Mouse (Mus musculus) limb, embryonic 12.5 days (tissue): ENCODE measurements at regions not wholly inside any gene's neighbourhood (a gene's known extent, or its start where the extent isn't known, plus 50 kb on each side); places are given as distances from the start of the nearest gene placed in this dataset.

ENCODE experiments used
- ATAC-seq: fragments of 200-750 bp; cut with Nextera tagmentation; 2 replicates; pipeline ENCODE4 v1.8.0; 2017; ENCODE audit warnings: low read depth, moderate TSS enrichment; ENCODE audit not compliant: insufficient number of reproducible peaks, insufficient read depth, low FRiP score, low TSS enrichment
- H3K27ac ChIP-seq: fragments of 300-500 bp; sonication (generic); 2 replicates; pipeline ENCODE4 v1.5.1; 2016; ENCODE audit warnings: mild to moderate bottlenecking, moderate library complexity
- H3K27me3 ChIP-seq: fragments of 300-500 bp; sonication (generic); 2 replicates; pipeline ENCODE4 v1.6.1; 2016; ENCODE audit warnings: mild to moderate bottlenecking, moderate library complexity
- H3K36me3 ChIP-seq: fragments of 300-500 bp; sonication (generic); 2 replicates; pipeline ENCODE4 v1.6.1; 2016; ENCODE audit warnings: mild to moderate bottlenecking, moderate library complexity
- H3K4me1 ChIP-seq: fragments of 300-500 bp; sonication (generic); replicated peaks from 2 replicates; pipeline ENCODE4 v1.6.1; 2016
- H3K4me2 ChIP-seq: fragments of 300-500 bp; sonication (generic); 2 replicates; pipeline ENCODE4 v1.6.1; 2016; ENCODE audit warnings: mild to moderate bottlenecking, moderate library complexity
- H3K4me3 ChIP-seq: fragments of 300-500 bp; sonication (generic); replicated peaks from 2 replicates; pipeline ENCODE4 v1.5.1; 2016; ENCODE audit warnings: mild to moderate bottlenecking
- H3K9ac ChIP-seq: fragments of 300-500 bp; sonication (generic); replicated peaks from 2 replicates; pipeline ENCODE4 v1.6.1; 2016; ENCODE audit warnings: mild to moderate bottlenecking, moderate library complexity
- H3K9me3 ChIP-seq: fragments of 300-500 bp; sonication (generic); 2 replicates; pipeline ENCODE4 v1.6.1; 2016; ENCODE audit warnings: mild to moderate bottlenecking, moderate library complexity
- WGBS: fragments of 180-500 bp; shearing (Covaris S2); methylation state at CpG from one replicate; pipeline ENCODE4 v1.1.7; 2016; 5-methylcytosine and 5-hydroxymethylcytosine counted together

GRCm38 (mm10) chr10:111699557-111700508 lies 193.7 kb downstream of the Phlda1 start:
- no peak overlapping the region for H3K9ac ChIP-seq
- no peaks in the 10 kb centered on the region for H3K27me3 ChIP-seq
- ATAC-seq, result peak; percentile 54; the same call in 1 of the 2 replicates
- no peak overlapping the region for H3K27ac ChIP-seq
- no peak overlapping the region for H3K4me3 ChIP-seq
- peaks cover 10% of the 10 kb centered on the region for H3K4me1 ChIP-seq
- 0 out of 2 replicates have a peak, but pooled peaks cover 3% of the 10 kb centered on the region for H3K9me3 ChIP-seq
- WGBS, result 32% methylated on average over 16 of the region's 16 CpGs
- no peaks in the 10 kb centered on the region for H3K36me3 ChIP-seq
- H3K4me2 ChIP-seq, result peak overlapping the region; percentile 39

GRCm38 (mm10) chr10:111700570-111700969 lies 194.5 kb downstream of the Phlda1 start:
- no peak overlapping the region for H3K4me3 ChIP-seq
- no peak overlapping the region for H3K4me2 ChIP-seq
- peaks cover 5% of the 10 kb centered on the region; the same call in 1 of the 2 replicates for H3K9me3 ChIP-seq
- no peaks in the 10 kb centered on the region for H3K27me3 ChIP-seq
- peaks cover 10% of the 10 kb centered on the region for H3K4me1 ChIP-seq
- H3K9ac ChIP-seq, result no peak overlapping the region
- 86% methylated on average over 3 of the region's 3 CpGs for WGBS
- H3K36me3 ChIP-seq, result no peaks in the 10 kb centered on the region
- H3K27ac ChIP-seq, result no peak overlapping the region
- no peak for ATAC-seq

- no peaks in the 10 kb centered on the region for H3K36me3 ChIP-seq
- H3K9me3 ChIP-seq, result peaks cover 9% of the 10 kb centered on the region; the same call in 1 of the 2 replicates
- no peak overlapping the region for H3K4me2 ChIP-seq
- ATAC-seq, result no peak
- no peak overlapping the region for H3K9ac ChIP-seq
- no peak overlapping the region for H3K27ac ChIP-seq
- no peaks in the 10 kb centered on the region for H3K27me3 ChIP-seq
- no peak overlapping the region for H3K4me3 ChIP-seq
- H3K4me1 ChIP-seq, result peaks cover 10% of the 10 kb centered on the region
- 66% methylated on average over 4 of the region's 4 CpGs for WGBS
Measured at GRCm38 (mm10) chr10:111701138-111701537, 195.1 kb downstream of the Phlda1 start.

GRCm38 (mm10) chr10:111702435-111702834 lies 196.3 kb downstream of the Phlda1 start:
- Histone ChIP-seq H3K27me3 (no peaks in the 10 kb centered on the region), H3K27ac (no peak overlapping the region), H3K4me2 (no peak overlapping the region), H3K4me1 (peaks cover 10% of the 10 kb centered on the region), H3K9me3 (peaks cover 9% of the 10 kb centered on the region; the same call in 1 of the 2 replicates), H3K4me3 (no peak overlapping the region), H3K9ac (no peak overlapping the region), H3K36me3 (no peaks in the 10 kb centered on the region)
- WGBS, result 94% methylated on average over 6 of the region's 6 CpGs
- no peak for ATAC-seq

GRCm38 (mm10) chr10:111703447-111703846 lies 197.4 kb downstream of the Phlda1 start:
- Histone ChIP-seq H3K27me3 (no peaks in the 10 kb centered on the region), H3K9ac (no peak overlapping the region), H3K4me2 (no peak overlapping the region), H3K36me3 (no peaks in the 10 kb centered on the region), H3K4me3 (no peak overlapping the region), H3K4me1 (peaks cover 10% of the 10 kb centered on the region), H3K9me3 (peaks cover 9% of the 10 kb centered on the region; the same call in 1 of the 2 replicates), H3K27ac (no peak overlapping the region)
- ATAC-seq, result no peak
- 92% methylated on average over 3 of the region's 3 CpGs for WGBS

- Histone ChIP-seq H3K9me3 (no peaks in the 10 kb centered on the region), H3K9ac (no peak overlapping the region), H3K27ac (no peak overlapping the region), H3K36me3 (no peaks in the 10 kb centered on the region), H3K27me3 (no peaks in the 10 kb centered on the region), H3K4me2 (no peak overlapping the region), H3K4me3 (no peak overlapping the region), H3K4me1 (no peaks in the 10 kb centered on the region)
- WGBS, result 68% methylated on average over 5 of the region's 5 CpGs
- ATAC-seq, result no peak
Measured at GRCm38 (mm10) chr10:111711519-111712113, 205.5 kb downstream of the Phlda1 start.

- ATAC-seq, result no peak
- Histone ChIP-seq H3K4me1 (no peaks in the 10 kb centered on the region), H3K4me2 (no peak overlapping the region), H3K27ac (no peak overlapping the region), H3K9me3 (no peaks in the 10 kb centered on the region), H3K27me3 (no peaks in the 10 kb centered on the region), H3K9ac (no peak overlapping the region), H3K4me3 (no peak overlapping the region), H3K36me3 (no peaks in the 10 kb centered on the region)
- 82% methylated on average over 7 of the region's 7 CpGs for WGBS
Measured at GRCm38 (mm10) chr10:111712991-111713390, 206.9 kb downstream of the Phlda1 start.

- no peak for ATAC-seq
- H3K4me2 ChIP-seq, result no peak overlapping the region
- no peaks in the 10 kb centered on the region for H3K9me3 ChIP-seq
- H3K36me3 ChIP-seq, result no peaks in the 10 kb centered on the region
- H3K9ac ChIP-seq, result no peak overlapping the region
- H3K4me3 ChIP-seq, result no peak overlapping the region
- no peaks in the 10 kb centered on the region for H3K4me1 ChIP-seq
- no peak overlapping the region for H3K27ac ChIP-seq
- no peaks in the 10 kb centered on the region for H3K27me3 ChIP-seq
Measured at GRCm38 (mm10) chr10:111713676-111714075, 207.6 kb downstream of the Phlda1 start.

GRCm38 (mm10) chr10:111715172-111715571 lies 209.1 kb downstream of the Phlda1 start:
- Histone ChIP-seq H3K36me3 (no peaks in the 10 kb centered on the region), H3K9ac (no peak overlapping the region), H3K4me2 (no peak overlapping the region), H3K9me3 (no peaks in the 10 kb centered on the region), H3K27me3 (no peaks in the 10 kb centered on the region), H3K27ac (no peak overlapping the region), H3K4me1 (no peaks in the 10 kb centered on the region), H3K4me3 (no peak overlapping the region)
- WGBS, result 27% methylated on average over 6 of the region's 6 CpGs
- ATAC-seq, result no peak

GRCm38 (mm10) chr10:111719632-111720031 lies 213.5 kb downstream of the Phlda1 start:
- WGBS, result 91% methylated on average over 5 of the region's 5 CpGs
- no peaks in the 10 kb centered on the region for H3K36me3 ChIP-seq

GRCm38 (mm10) chr10:111721068-111721467 lies 215.0 kb downstream of the Phlda1 start:
- H3K9me3 ChIP-seq, result no peaks in the 10 kb centered on the region
- H3K4me2 ChIP-seq, result no peak overlapping the region
- no peaks in the 10 kb centered on the region for H3K27me3 ChIP-seq
- no peak overlapping the region for H3K27ac ChIP-seq
- ATAC-seq, result no peak
- H3K4me3 ChIP-seq, result no peak overlapping the region
- peaks cover 4% of the 10 kb centered on the region; the same call in 1 of the 2 replicates for H3K4me1 ChIP-seq
- 80% methylated on average over 5 of the region's 5 CpGs for WGBS
- no peaks in the 10 kb centered on the region for H3K36me3 ChIP-seq
- no peak overlapping the region for H3K9ac ChIP-seq

More at GRCm38 (mm10) chr10:111719632-111720031, 213.5 kb downstream of the Phlda1 start:
- Histone ChIP-seq H3K27me3 (no peaks in the 10 kb centered on the region), H3K4me1 (peaks cover 4% of the 10 kb centered on the region; the same call in 1 of the 2 replicates), H3K9me3 (no peaks in the 10 kb centered on the region), H3K4me3 (no peak overlapping the region), H3K9ac (no peak overlapping the region), H3K4me2 (no peak overlapping the region), H3K27ac (no peak overlapping the region)
- ATAC-seq, result no peak
